Comparison of ENCODE assay signal across 7 mouse cellular contexts in genomic region chrX:151520127-151520457, GRCm38 (mm10). TPM values are rescaled to one million over a fixed set of nuclear protein-coding genes. Genes with fewer than 3 reads are reported as not detected.
DNase-seq lines count a peak whose midpoint lies in the region; ATAC-seq and TF ChIP-seq lines count a peak whose summit lies in the region.

No protein-coding gene starts in this region.

- H3K4me1 ChIP-seq in lung, postnatal 0 days (ENCODE audit: insufficient read depth, low read depth, low read length) = no peaks in the 10 kb centered on the region
- H3K4me1 ChIP-seq in forebrain, embryonic 10.5 days = peaks cover 8% of the 10 kb centered on the region
- H3K4me1 ChIP-seq in limb, embryonic 13.5 days = 0 out of 2 replicates have a peak, but pooled peaks cover 5% of the 10 kb centered on the region
- H3K4me1 ChIP-seq in stomach, embryonic 15.5 days = no peaks in the 10 kb centered on the region

- WGBS in lung, postnatal 0 days = 17% methylated on average over 17 of the region's 17 CpGs
- 10% methylated on average over 17 of the region's 17 CpGs for WGBS in forebrain, embryonic 10.5 days
- WGBS in limb, embryonic 13.5 days = 22% methylated on average over 17 of the region's 17 CpGs
- 24% methylated on average over 16 of the region's 17 CpGs for WGBS in stomach, embryonic 15.5 days

- peak overlapping the region; percentile 41 for H3K4me2 ChIP-seq in lung, postnatal 0 days (replicated peaks; ENCODE audit: low read depth, low read length)
- H3K4me2 ChIP-seq in limb, embryonic 13.5 days (replicated peaks) = peak overlapping the region; percentile 51
- peak overlapping the region; percentile 36 for H3K4me2 ChIP-seq in stomach, embryonic 15.5 days

- peak overlapping the region; percentile 46 for H3K4me3 ChIP-seq in lung, postnatal 0 days (ENCODE audit: low read depth, low read length)
- H3K4me3 ChIP-seq in forebrain, embryonic 10.5 days = peak overlapping the region; percentile 64
- peak overlapping the region; percentile 56 for H3K4me3 ChIP-seq in limb, embryonic 13.5 days
- peak overlapping the region; percentile 57 for H3K4me3 ChIP-seq in stomach, embryonic 15.5 days (replicated peaks)

- TF ChIP-seq CTCF in lung, postnatal 0 days (IDR thresholded peaks at IDR 0.05) = no peak

- H3K9ac ChIP-seq in lung, postnatal 0 days (replicated peaks; ENCODE audit: low read depth) = 0 out of 2 replicates have a peak overlapping the region, but pooled peaks have one; percentile 39
- H3K9ac ChIP-seq in limb, embryonic 13.5 days = peak overlapping the region; percentile 63
- H3K9ac ChIP-seq in stomach, embryonic 15.5 days = no peak overlapping the region

- H3K27ac ChIP-seq in lung, postnatal 0 days (ENCODE audit: low read length) = peak overlapping the region; percentile 98
- H3K27ac ChIP-seq in forebrain, embryonic 10.5 days = peak overlapping the region; percentile 94
- peak overlapping the region; percentile 77 for H3K27ac ChIP-seq in limb, embryonic 13.5 days
- H3K27ac ChIP-seq in stomach, embryonic 15.5 days = peak overlapping the region; percentile 98

- no peak for ATAC-seq in lung, postnatal 0 days
- no peak for ATAC-seq in limb, embryonic 13.5 days (ENCODE audit: low FRiP score, low read depth)
- ATAC-seq in stomach, embryonic 15.5 days (ENCODE audit: insufficient read depth, low FRiP score, low read depth) = no peak

- DNase-seq in lung, postnatal 0 days (ENCODE audit: low spot score) = no peak
- DNase-seq in lung, postnatal 10 days = no peak
- no peak for DNase-seq in forebrain, embryonic 10.5 days (ENCODE audit: extremely low spot score, low spot score)
- DNase-seq in right cerebral cortex, adult 2 months (ENCODE audit: low spot score in 2 of 2) = no peak
- DNase-seq in urinary bladder, postnatal 25 days (ENCODE audit: low spot score) = no peak

- no peaks in the 10 kb centered on the region for H3K9me3 ChIP-seq in lung, postnatal 0 days (ENCODE audit: low read length)
- H3K9me3 ChIP-seq in forebrain, embryonic 10.5 days = no peaks in the 10 kb centered on the region; the same call in 1 of the 2 replicates
- H3K9me3 ChIP-seq in limb, embryonic 13.5 days = no peaks in the 10 kb centered on the region
- H3K9me3 ChIP-seq in stomach, embryonic 15.5 days = no peaks in the 10 kb centered on the region

- H3K27me3 ChIP-seq in lung, postnatal 0 days (replicated peaks; ENCODE audit: insufficient read depth, low read length) = no peaks in the 10 kb centered on the region
- peaks cover 32% of the 10 kb centered on the region for H3K27me3 ChIP-seq in forebrain, embryonic 10.5 days (ENCODE audit: poor library complexity, severe bottlenecking)
- H3K27me3 ChIP-seq in limb, embryonic 13.5 days = peaks cover 18% of the 10 kb centered on the region
- no peaks in the 10 kb centered on the region for H3K27me3 ChIP-seq in stomach, embryonic 15.5 days (replicated peaks)

- H3K36me3 ChIP-seq in lung, postnatal 0 days (ENCODE audit: insufficient read depth, low read length) = no peaks in the 10 kb centered on the region
- peaks cover 7% of the 10 kb centered on the region; the same call in 1 of the 2 replicates for H3K36me3 ChIP-seq in forebrain, embryonic 10.5 days (replicated peaks)
- H3K36me3 ChIP-seq in limb, embryonic 13.5 days = no peaks in the 10 kb centered on the region
- no peaks in the 10 kb centered on the region for H3K36me3 ChIP-seq in stomach, embryonic 15.5 days

- no peak for TF ChIP-seq EP300 in lung, postnatal 0 days (IDR thresholded peaks at IDR 0.05)

RNA-seq across cellular contexts. Expression of gene Phf8, which starts 0.4 kb away (rescaled TPM):
- polyA plus RNA-seq in lung, postnatal 0 days (2015; fragmentation: Nextera tagmentation; extraction: Ambion mirVana) = 9.5 and 11.5 TPM in 2 replicates
- 26.1 and 27.4 TPM in 2 replicates for polyA plus RNA-seq in forebrain, embryonic 10.5 days (2016; fragmentation: Nextera tagmentation; extraction: Ambion mirVana)
- 15.5 and 17.5 TPM in 2 replicates for polyA plus RNA-seq in limb, embryonic 13.5 days (2015; fragmentation: Nextera tagmentation; extraction: Ambion mirVana)
- polyA plus RNA-seq in stomach, embryonic 15.5 days (2015; fragmentation: Nextera tagmentation; extraction: Ambion mirVana) = 11.8 and 16.8 TPM in 2 replicates
